Mouse (Mus musculus): ENCODE results near the gene Tubb1. TPM values are rescaled to one million over a fixed set of nuclear protein-coding genes. Genes with fewer than 3 reads are reported as not detected.

The Tubb1 gene
- total RNA-seq, 2 experiments from 2014 or later, result 0.43 TPM; not detected in 1

DNA sequence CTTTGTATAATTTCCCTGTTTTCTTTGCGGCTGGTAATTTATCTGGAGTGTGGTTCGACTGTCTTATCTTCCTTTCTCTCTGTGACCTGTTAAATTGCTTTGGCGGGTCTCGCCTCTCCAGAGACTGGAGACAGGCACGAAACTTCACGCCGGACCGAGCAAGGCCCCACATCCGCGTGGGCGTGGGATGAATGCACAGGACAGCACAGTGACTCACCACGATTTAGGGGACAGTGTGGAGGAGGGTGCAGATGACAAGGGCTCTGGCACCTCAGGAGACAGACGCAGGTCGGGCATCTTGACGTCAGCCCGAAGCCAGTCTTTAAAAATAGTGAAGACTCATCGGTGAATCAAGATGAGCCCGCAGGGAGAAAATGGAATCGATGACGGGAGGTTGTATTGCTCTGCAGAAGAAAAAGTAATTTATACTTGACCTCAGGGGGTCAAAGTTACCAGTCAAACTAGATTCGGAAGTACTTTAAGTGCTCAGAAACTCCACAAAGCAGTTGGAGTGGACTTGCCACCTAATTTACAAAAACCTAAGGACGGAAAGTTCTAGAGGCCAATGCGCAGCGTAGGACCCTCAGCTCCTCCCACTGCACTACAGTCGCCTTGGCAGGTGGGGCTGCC lies 52.5 kb downstream of the Tubb1 start:
- no peak for DNase-seq

Other genes starting within 250 kb of the Tubb1 start
- gene Gnas, start 166.4 kb upstream of the Tubb1 start, total RNA-seq (2021), result 1,000 to 10,000 TPM; 2,149 to 2,299 TPM
- gene Gm20721, start 104.0 kb upstream of the Tubb1 start, total RNA-seq (2021), result 1 to 10 TPM; 3.5 to 4.2 TPM
- gene Nelfcd, start 34.9 kb upstream of the Tubb1 start, total RNA-seq (2021), result 10 to 100 TPM; 37.3 to 39.1 TPM
- gene Ctsz, start 11.7 kb upstream of the Tubb1 start, total RNA-seq (2021), result 10 to 100 TPM; 50.7 to 73.8 TPM
- gene Atp5e, start 13.4 kb downstream of the Tubb1 start, total RNA-seq (2021), result 1,000 to 10,000 TPM in 1 of 2 experiments, 100 to 1,000 TPM in 1; 862 to 1,143 TPM
- gene Prelid3b, start 22.4 kb downstream of the Tubb1 start, total RNA-seq (2021), result 10 to 100 TPM; 55.8 to 56.1 TPM
- under 1 TPM; 0.05 to 0.07 TPM for gene Zfp831, start 192.8 kb downstream of the Tubb1 start, total RNA-seq (2021)